24 mouse cellular contexts compared by ENCODE assay signal in the genomic region with DNA sequence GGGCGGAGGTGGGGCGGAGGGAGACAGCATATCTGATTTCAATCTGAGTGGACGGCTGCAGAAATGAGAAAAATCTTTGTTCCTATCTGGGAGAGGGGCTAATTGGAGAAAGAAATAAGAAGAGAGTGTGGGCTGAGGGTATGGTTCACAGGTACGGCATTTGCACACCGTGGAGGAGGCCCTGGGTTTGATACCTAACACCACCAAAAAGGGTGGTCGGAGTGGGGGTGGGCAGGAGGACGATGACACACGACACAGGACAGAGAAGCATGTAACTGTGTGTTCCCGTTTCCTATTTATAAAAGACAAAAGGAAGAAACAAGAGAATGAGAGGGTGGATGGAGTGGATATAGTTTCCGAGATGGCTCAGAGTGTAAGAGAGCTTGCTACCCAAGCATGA.
"Had no signal": no experiment of that assay in that cellular context is flagged by ENCODE, and none has a peak within 500 bp of the region (broad histone marks: within the 10 kb centered on the region; RNA-seq: fewer than 3 reads in every experiment).

No protein-coding gene starts in this region.

- H3K9ac ChIP-seq: heart, embryonic 13.5 days; heart, embryonic 15.5 days; hindbrain, embryonic 13.5 days; hindbrain, embryonic 15.5 days; limb, embryonic 12.5 days; liver, embryonic 13.5 days; liver, embryonic 15.5 days; liver, postnatal 0 days had no signal

- H3K4me1 ChIP-seq: hindbrain, embryonic 13.5 days; limb, embryonic 12.5 days; liver, embryonic 13.5 days; liver, embryonic 15.5 days had no signal

- DNase-seq: gastrocnemius, postnatal 10 days; gastrocnemius, postnatal 36 days; heart, adult 18-20 months; heart, postnatal 14 days; heart, postnatal 36 days; kidney, adult 18-20 months; kidney, adult 8-10 months; kidney, postnatal 14 days; kidney, postnatal 36 days; liver; liver, embryonic 13.5 days; liver, postnatal 0 days had no signal

- H3K27me3 ChIP-seq: heart, embryonic 13.5 days; heart, embryonic 15.5 days; hindbrain, embryonic 13.5 days; hindbrain, embryonic 15.5 days; limb, embryonic 12.5 days; liver, embryonic 13.5 days; liver, embryonic 15.5 days had no signal

- H3K27ac ChIP-seq: heart, embryonic 10.5 days; heart, embryonic 13.5 days; heart, embryonic 15.5 days; hindbrain, embryonic 13.5 days; hindbrain, embryonic 15.5 days; hindbrain, postnatal 0 days; left cerebral cortex, adult 2 months; limb, embryonic 10.5 days; limb, embryonic 12.5 days; liver, embryonic 13.5 days; liver, embryonic 15.5 days had no signal

- H3K9me3 ChIP-seq: heart, embryonic 10.5 days; heart, embryonic 15.5 days; hindbrain, embryonic 13.5 days; hindbrain, embryonic 15.5 days; limb, embryonic 10.5 days; liver, embryonic 13.5 days; liver, embryonic 15.5 days had no signal

- ATAC-seq: hindbrain, postnatal 0 days; intestine, embryonic 16.5 days; liver, postnatal 0 days had no signal

- H3K4me3 ChIP-seq: heart, embryonic 10.5 days; heart, embryonic 13.5 days; heart, embryonic 15.5 days; hindbrain, embryonic 13.5 days; hindbrain, embryonic 15.5 days; left cerebral cortex, adult 2 months; limb, embryonic 10.5 days; limb, embryonic 12.5 days; liver, embryonic 13.5 days; liver, embryonic 15.5 days had no signal

- H3K4me2 ChIP-seq: heart, embryonic 13.5 days; heart, embryonic 15.5 days; hindbrain, embryonic 13.5 days; hindbrain, embryonic 15.5 days; limb, embryonic 12.5 days; liver, embryonic 11.5 days; liver, embryonic 13.5 days; liver, embryonic 15.5 days had no signal
